Mouse (Mus musculus) cerebellum, postnatal 36 days (tissue): ENCODE measurements around the gene Arpp19.

Experiments
- DNase-seq, 2 experiments: peaks; one replicate each; pipeline ENCODE4 v3.0.0; 2021 to 2022; ENCODE audit warnings: mixed read lengths in 2 of 2

Arpp19 gene

GRCm38 (mm10) chr9:75037451-75038356, at the start of gene Arpp19:
Gene Arpp19 (plus strand): TSS chr9:75037614.
- peak; percentile 83 to 86 for DNase-seq

GRCm38 (mm10) chr9:74988893-74989460, 48.4 kb upstream of the Arpp19 start:
- DNase-seq: no peak

GRCm38 (mm10) chr9:74989990-74990389, 47.4 kb upstream of the Arpp19 start:
- no peak for DNase-seq

- DNase-seq: no peak
These were observed 42.7 kb upstream of the Arpp19 start for GRCm38 (mm10) chr9:74994611-74995257.

GRCm38 (mm10) chr9:74996349-74996748, 41.1 kb upstream of the Arpp19 start:
- DNase-seq: no peak

GRCm38 (mm10) chr9:74997976-74998375, 39.4 kb upstream of the Arpp19 start:
- DNase-seq: no peak

GRCm38 (mm10) chr9:75001006-75001405, 36.4 kb upstream of the Arpp19 start:
- DNase-seq: no peak

- DNase-seq: peak; percentile 50 to 60
These were observed 35.7 kb upstream of the Arpp19 start for GRCm38 (mm10) chr9:75001611-75002204.

GRCm38 (mm10) chr9:75002262-75002661, 35.2 kb upstream of the Arpp19 start:
- no peak for DNase-seq

- no peak for DNase-seq
These were observed 33.2 kb upstream of the Arpp19 start for GRCm38 (mm10) chr9:75004203-75004602.

- no peak for DNase-seq
These were observed 20.8 kb upstream of the Arpp19 start for GRCm38 (mm10) chr9:75016591-75016990.

- DNase-seq: no peak
These were observed 18.2 kb upstream of the Arpp19 start for GRCm38 (mm10) chr9:75019181-75019580.

- DNase-seq: no peak
These were observed 17.8 kb upstream of the Arpp19 start for GRCm38 (mm10) chr9:75019592-75019991.

GRCm38 (mm10) chr9:75020561-75020960, 16.9 kb upstream of the Arpp19 start:
- no peak for DNase-seq

GRCm38 (mm10) chr9:75022546-75022945, 14.9 kb upstream of the Arpp19 start:
- no peak for DNase-seq

GRCm38 (mm10) chr9:75023150-75023894, 14.1 kb upstream of the Arpp19 start:
- DNase-seq: no peak

- DNase-seq: no peak
These were observed 13.3 kb upstream of the Arpp19 start for GRCm38 (mm10) chr9:75024089-75024488.

- DNase-seq: no peak
These were observed 11.7 kb upstream of the Arpp19 start for GRCm38 (mm10) chr9:75025689-75026088.

GRCm38 (mm10) chr9:75032408-75032807, 5.0 kb upstream of the Arpp19 start:
- no peak for DNase-seq

GRCm38 (mm10) chr9:75033141-75033540, 4.3 kb upstream of the Arpp19 start:
- DNase-seq: no peak

GRCm38 (mm10) chr9:75034691-75035090, 2.7 kb upstream of the Arpp19 start:
- DNase-seq: no peak

GRCm38 (mm10) chr9:75035944-75036343, 1.5 kb upstream of the Arpp19 start:
- DNase-seq: no peak

GRCm38 (mm10) chr9:75038357-75038688, 909 bp downstream of the Arpp19 start:
- no peak for DNase-seq
